Mouse (Mus musculus) gastrocnemius, postnatal 10 days (tissue): ENCODE measurements at regions not wholly inside any gene's neighbourhood (a gene's known extent, or its start where the extent isn't known, plus 50 kb on each side); places are given as distances from the start of the nearest gene placed in this dataset.

ENCODE experiments used
- DNase-seq: peaks from one replicate; pipeline ENCODE4 v3.0.0; 2021; ENCODE audit warnings: mixed read lengths

GRCm38 (mm10) chr12:49732351-49732750, 347.4 kb downstream of the Gm43517 start:
- no peak for DNase-seq

- DNase-seq = no peak
Observed at GRCm38 (mm10) chr12:49737100-49737499, 352.1 kb downstream of the Gm43517 start.

GRCm38 (mm10) chr12:49739960-49740740, 355.2 kb downstream of the Gm43517 start:
- no peak for DNase-seq

GRCm38 (mm10) chr12:49743402-49743801, 358.4 kb downstream of the Gm43517 start:
- no peak for DNase-seq

GRCm38 (mm10) chr12:49747081-49747480, 362.1 kb downstream of the Gm43517 start:
- no peak for DNase-seq

GRCm38 (mm10) chr12:49758391-49758790, 373.4 kb downstream of the Gm43517 start:
- no peak for DNase-seq

GRCm38 (mm10) chr12:49764541-49764940, 379.6 kb downstream of the Gm43517 start:
- no peak for DNase-seq

GRCm38 (mm10) chr12:49808341-49808740, 423.4 kb downstream of the Gm43517 start:
- DNase-seq = no peak

- DNase-seq = no peak
Observed at GRCm38 (mm10) chr12:49814653-49815052, 429.7 kb downstream of the Gm43517 start.

- no peak for DNase-seq
Observed at GRCm38 (mm10) chr12:49827769-49828168, 442.8 kb downstream of the Gm43517 start.

- no peak for DNase-seq
Observed at GRCm38 (mm10) chr12:49828553-49828952, 443.6 kb downstream of the Gm43517 start.

GRCm38 (mm10) chr12:49830665-49831064, 445.7 kb downstream of the Gm43517 start:
- no peak for DNase-seq

GRCm38 (mm10) chr12:49832118-49832847, 447.3 kb downstream of the Gm43517 start:
- no peak for DNase-seq

GRCm38 (mm10) chr12:49836282-49837070, 451.5 kb downstream of the Gm43517 start:
- DNase-seq = no peak

GRCm38 (mm10) chr12:49885507-49885906, 500.5 kb downstream of the Gm43517 start:
- DNase-seq = no peak

GRCm38 (mm10) chr12:49887246-49887645, 502.3 kb downstream of the Gm43517 start:
- DNase-seq = no peak

- no peak for DNase-seq
Observed at GRCm38 (mm10) chr12:49897768-49898167, 512.8 kb downstream of the Gm43517 start.

GRCm38 (mm10) chr12:49915691-49916090, 530.7 kb downstream of the Gm43517 start:
- no peak for DNase-seq

GRCm38 (mm10) chr12:49921608-49922007, 536.6 kb downstream of the Gm43517 start:
- DNase-seq = no peak

GRCm38 (mm10) chr12:49940818-49941217, 555.8 kb downstream of the Gm43517 start:
- DNase-seq = no peak

- no peak for DNase-seq
Observed at GRCm38 (mm10) chr12:49944911-49945627, 560.1 kb downstream of the Gm43517 start.

GRCm38 (mm10) chr12:49945628-49946220, 560.8 kb downstream of the Gm43517 start:
- DNase-seq = no peak
